Mouse (Mus musculus): Measurements from ENCODE around the gene Dlgap1. TPM values are rescaled to one million over a fixed set of nuclear protein-coding genes. Genes with fewer than 3 reads are reported as not detected.

Gene Dlgap1
- total and polyA plus RNA-seq, 2 experiments from 2014 or later = 0.20 to 0.76 TPM

GRCm38 (mm10) chr17:70397220-70397619 is 428.3 kb downstream of the Dlgap1 start:
- H3K9ac ChIP-seq (replicated peaks; ENCODE audit: low read depth, low read length) = no peak overlapping the region
- DNase-seq (ENCODE audit: low spot score) = no peak
- WGBS = 26% methylated on average over 3 of the region's 3 CpGs

GRCm38 (mm10) chr17:70397708-70398107 is 428.8 kb downstream of the Dlgap1 start:
- no peak overlapping the region for H3K27ac ChIP-seq (ENCODE audit: low read depth)
- no peaks in the 10 kb centered on the region for H3K9me3 ChIP-seq (replicated peaks; ENCODE audit: control insufficient read depth, low read length)
- H3K36me3 ChIP-seq (replicated peaks; ENCODE audit: control insufficient read depth, insufficient read depth, low read length) = no peaks in the 10 kb centered on the region
- no peak for ATAC-seq (ENCODE audit: insufficient read depth, low read depth)
- peaks cover 4% of the 10 kb centered on the region; the same call in 1 of the 2 replicates for H3K4me1 ChIP-seq (ENCODE audit: control insufficient read depth, insufficient read depth)
- DNase-seq (ENCODE audit: low spot score) = no peak
- no peak overlapping the region for H3K9ac ChIP-seq (replicated peaks; ENCODE audit: low read depth, low read length)
- no peak overlapping the region for H3K4me3 ChIP-seq (ENCODE audit: low read depth, low read length)
- WGBS = 43% methylated on average over 8 of the region's 8 CpGs
- H3K27me3 ChIP-seq (ENCODE audit: control insufficient read depth, insufficient read depth, low read length) = no peaks in the 10 kb centered on the region
- H3K4me2 ChIP-seq (ENCODE audit: low read depth, low read length) = no peak overlapping the region
- TF ChIP-seq EP300 (IDR thresholded peaks at IDR 0.05; ENCODE audit: low read depth) (no peak), CTCF (IDR thresholded peaks at IDR 0.05; ENCODE audit: low read depth) (no peak)

More at GRCm38 (mm10) chr17:70397220-70397619, 428.3 kb downstream of the Dlgap1 start:
- Histone ChIP-seq H3K4me1 (ENCODE audit: control insufficient read depth, insufficient read depth) (peaks cover 4% of the 10 kb centered on the region; the same call in 1 of the 2 replicates), H3K9me3 (replicated peaks; ENCODE audit: control insufficient read depth, low read length) (no peaks in the 10 kb centered on the region), H3K36me3 (replicated peaks; ENCODE audit: control insufficient read depth, insufficient read depth, low read length) (no peaks in the 10 kb centered on the region), H3K4me3 (ENCODE audit: low read depth, low read length) (no peak overlapping the region), H3K4me2 (ENCODE audit: low read depth, low read length) (no peak overlapping the region), H3K27me3 (ENCODE audit: control insufficient read depth, insufficient read depth, low read length) (no peaks in the 10 kb centered on the region), H3K27ac (ENCODE audit: low read depth) (no peak overlapping the region)
- TF ChIP-seq EP300 (IDR thresholded peaks at IDR 0.05; ENCODE audit: low read depth) = no peak
- no peak for ATAC-seq (ENCODE audit: insufficient read depth, low read depth)

GRCm38 (mm10) chr17:70401909-70402308 is 433.0 kb downstream of the Dlgap1 start:
- WGBS = 49% methylated on average over 2 of the region's 2 CpGs
- no peak for ATAC-seq (ENCODE audit: insufficient read depth, low read depth)
- TF ChIP-seq CTCF (IDR thresholded peaks at IDR 0.05; ENCODE audit: low read depth) = no peak
- no peak for TF ChIP-seq EP300 (IDR thresholded peaks at IDR 0.05; ENCODE audit: low read depth)

GRCm38 (mm10) chr17:70403750-70404149 is 434.9 kb downstream of the Dlgap1 start:
- WGBS = 43% methylated on average over 10 of the region's 10 CpGs
- Histone ChIP-seq H3K27me3 (ENCODE audit: control insufficient read depth, insufficient read depth, low read length) (no peaks in the 10 kb centered on the region), H3K9me3 (replicated peaks; ENCODE audit: control insufficient read depth, low read length) (no peaks in the 10 kb centered on the region), H3K27ac (ENCODE audit: low read depth) (no peak overlapping the region), H3K4me2 (ENCODE audit: low read depth, low read length) (no peak overlapping the region), H3K36me3 (replicated peaks; ENCODE audit: control insufficient read depth, insufficient read depth, low read length) (no peaks in the 10 kb centered on the region), H3K4me3 (ENCODE audit: low read depth, low read length) (no peak overlapping the region), H3K4me1 (ENCODE audit: control insufficient read depth, insufficient read depth) (no peaks in the 10 kb centered on the region), H3K9ac (replicated peaks; ENCODE audit: low read depth, low read length) (no peak overlapping the region)
- DNase-seq (ENCODE audit: low spot score) = no peak
- no peak for TF ChIP-seq CTCF (IDR thresholded peaks at IDR 0.05; ENCODE audit: low read depth)
- TF ChIP-seq EP300 (IDR thresholded peaks at IDR 0.05; ENCODE audit: low read depth) = no peak
- ATAC-seq (ENCODE audit: insufficient read depth, low read depth) = no peak

More at GRCm38 (mm10) chr17:70401909-70402308, 433.0 kb downstream of the Dlgap1 start:
- Histone ChIP-seq H3K27me3 (ENCODE audit: control insufficient read depth, insufficient read depth, low read length) (no peaks in the 10 kb centered on the region), H3K4me3 (ENCODE audit: low read depth, low read length) (no peak overlapping the region), H3K9ac (replicated peaks; ENCODE audit: low read depth, low read length) (no peak overlapping the region), H3K4me2 (ENCODE audit: low read depth, low read length) (no peak overlapping the region), H3K27ac (ENCODE audit: low read depth) (no peak overlapping the region), H3K36me3 (replicated peaks; ENCODE audit: control insufficient read depth, insufficient read depth, low read length) (no peaks in the 10 kb centered on the region), H3K4me1 (ENCODE audit: control insufficient read depth, insufficient read depth) (peaks cover 4% of the 10 kb centered on the region; the same call in 1 of the 2 replicates), H3K9me3 (replicated peaks; ENCODE audit: control insufficient read depth, low read length) (no peaks in the 10 kb centered on the region)
- DNase-seq (ENCODE audit: low spot score) = no peak

- ATAC-seq (ENCODE audit: insufficient read depth, low read depth) = no peak
- no peak overlapping the region for H3K4me2 ChIP-seq (ENCODE audit: low read depth, low read length)
- WGBS = 81% methylated on average over 3 of the region's 3 CpGs
- TF ChIP-seq EP300 (IDR thresholded peaks at IDR 0.05; ENCODE audit: low read depth) (no peak), CTCF (IDR thresholded peaks at IDR 0.05; ENCODE audit: low read depth) (no peak)
- H3K4me3 ChIP-seq (ENCODE audit: low read depth, low read length) = no peak overlapping the region
- H3K27ac ChIP-seq (ENCODE audit: low read depth) = no peak overlapping the region
- DNase-seq (ENCODE audit: low spot score) = no peak
- H3K9ac ChIP-seq (replicated peaks; ENCODE audit: low read depth, low read length) = no peak overlapping the region
- H3K4me1 ChIP-seq (ENCODE audit: control insufficient read depth, insufficient read depth) = no peaks in the 10 kb centered on the region
- no peaks in the 10 kb centered on the region for H3K9me3 ChIP-seq (replicated peaks; ENCODE audit: control insufficient read depth, low read length)
- H3K36me3 ChIP-seq (replicated peaks; ENCODE audit: control insufficient read depth, insufficient read depth, low read length) = no peaks in the 10 kb centered on the region
- H3K27me3 ChIP-seq (ENCODE audit: control insufficient read depth, insufficient read depth, low read length) = no peaks in the 10 kb centered on the region
Measured at GRCm38 (mm10) chr17:70414202-70414601, 445.3 kb downstream of the Dlgap1 start.

GRCm38 (mm10) chr17:70427866-70428265 is 459.0 kb downstream of the Dlgap1 start:
- Histone ChIP-seq H3K9me3 (replicated peaks; ENCODE audit: control insufficient read depth, low read length) (no peaks in the 10 kb centered on the region), H3K4me1 (ENCODE audit: control insufficient read depth, insufficient read depth) (no peaks in the 10 kb centered on the region), H3K4me3 (ENCODE audit: low read depth, low read length) (no peak overlapping the region), H3K9ac (replicated peaks; ENCODE audit: low read depth, low read length) (no peak overlapping the region), H3K4me2 (ENCODE audit: low read depth, low read length) (no peak overlapping the region), H3K27me3 (ENCODE audit: control insufficient read depth, insufficient read depth, low read length) (no peaks in the 10 kb centered on the region), H3K27ac (ENCODE audit: low read depth) (no peak overlapping the region), H3K36me3 (replicated peaks; ENCODE audit: control insufficient read depth, insufficient read depth, low read length) (no peaks in the 10 kb centered on the region)
- DNase-seq (ENCODE audit: low spot score) (no peak), ATAC-seq (ENCODE audit: insufficient read depth, low read depth) (no peak)
- WGBS = 77% methylated on average over 9 of the region's 9 CpGs
- TF ChIP-seq EP300 (IDR thresholded peaks at IDR 0.05; ENCODE audit: low read depth) = no peak
- TF ChIP-seq CTCF (IDR thresholded peaks at IDR 0.05; ENCODE audit: low read depth) = no peak
